Mouse (Mus musculus) megakaryocyte, embryonic 14.5 days (primary cell): ENCODE results near the gene Cacna1e. TPM values are rescaled to one million over a fixed set of nuclear protein-coding genes. Genes with fewer than 3 reads are reported as not detected.

Experiments used
- H3K27me3 ChIP-seq: replicated peaks from 2 replicates; pipeline ENCODE3; 2012; ENCODE audit warnings: inconsistent platforms
- H3K36me3 ChIP-seq: replicated peaks from 2 replicates; pipeline ENCODE3; 2012; ENCODE audit warnings: low read length, inconsistent platforms, mixed read lengths
- H3K4me1 ChIP-seq: 2 replicates; pipeline ENCODE4 v1.6.1; 2012; ENCODE audit warnings: inconsistent platforms
- H3K4me3 ChIP-seq: replicated peaks from 2 replicates; pipeline ENCODE3; 2012; ENCODE audit warnings: moderate library complexity, mild to moderate bottlenecking, inconsistent platforms
- H3K9me3 ChIP-seq: 2 replicates; pipeline ENCODE4 v1.6.1; 2012; ENCODE audit warnings: inconsistent platforms
- FLI1 ChIP-seq: IDR thresholded peaks from 2 replicates; pipeline ENCODE4 v1.6.1; 2012; ENCODE audit warnings: low read length, inconsistent platforms, mixed read lengths
- GATA1 ChIP-seq: IDR thresholded peaks from 3 replicates; pipeline ENCODE4 v1.6.1; 2012; ENCODE audit warnings: mixed read lengths, low read length, inconsistent platforms, borderline replicate concordance
- polyA plus RNA-seq: library from polyadenylated mRNA; stranded (reverse); fragments of >175 nt; gene quantifications from 2 replicates; pipeline ENCODE4 v1.2.3, GENCODE M21; 2012; ENCODE audit warnings: low replicate concordance; ENCODE audit not compliant: insufficient read depth

Gene Cacna1e
- polyA plus RNA-seq, 1 experiment: 0.02 TPM

GRCm38 (mm10) chr1:154500187-154500866, 384.0 kb downstream of the Cacna1e start:
- Histone ChIP-seq H3K27me3 (no peaks in the 10 kb centered on the region), H3K4me3 (no peak overlapping the region), H3K4me1 (no peaks in the 10 kb centered on the region), H3K36me3 (no peaks in the 10 kb centered on the region), H3K9me3 (0 out of 2 replicates have a peak, but pooled peaks cover 3% of the 10 kb centered on the region)
- TF ChIP-seq GATA1 (no peak), FLI1 (no peak)

- no peak overlapping the region for H3K4me3 ChIP-seq
- TF ChIP-seq GATA1 (no peak), FLI1 (no peak)
- no peaks in the 10 kb centered on the region for H3K27me3 ChIP-seq
- H3K36me3 ChIP-seq: no peaks in the 10 kb centered on the region
- peaks cover 3% of the 10 kb centered on the region; the same call in 1 of the 2 replicates for H3K9me3 ChIP-seq
- no peaks in the 10 kb centered on the region for H3K4me1 ChIP-seq
Observed at GRCm38 (mm10) chr1:154498821-154499220, 385.5 kb downstream of the Cacna1e start.

- Histone ChIP-seq H3K36me3 (no peaks in the 10 kb centered on the region), H3K9me3 (peaks cover 8% of the 10 kb centered on the region; the same call in 1 of the 2 replicates), H3K4me1 (no peaks in the 10 kb centered on the region), H3K4me3 (no peak overlapping the region), H3K27me3 (no peaks in the 10 kb centered on the region)
- TF ChIP-seq FLI1 (no peak), GATA1 (no peak)
Observed at GRCm38 (mm10) chr1:154491071-154491470, 393.2 kb downstream of the Cacna1e start.

- no peaks in the 10 kb centered on the region for H3K27me3 ChIP-seq
- H3K4me1 ChIP-seq: no peaks in the 10 kb centered on the region
- no peak overlapping the region for H3K4me3 ChIP-seq
- peaks cover 19% of the 10 kb centered on the region for H3K9me3 ChIP-seq
- TF ChIP-seq GATA1: no peak
- no peak for TF ChIP-seq FLI1
- H3K36me3 ChIP-seq: no peaks in the 10 kb centered on the region
Observed at GRCm38 (mm10) chr1:154476671-154477070, 407.6 kb downstream of the Cacna1e start.

GRCm38 (mm10) chr1:154475706-154476105, 408.6 kb downstream of the Cacna1e start:
- TF ChIP-seq FLI1 (no peak), GATA1 (no peak)
- H3K36me3 ChIP-seq: no peaks in the 10 kb centered on the region
- H3K9me3 ChIP-seq: peaks cover 25% of the 10 kb centered on the region
- no peaks in the 10 kb centered on the region for H3K4me1 ChIP-seq
- peak overlapping the region; percentile 8 for H3K4me3 ChIP-seq
- H3K27me3 ChIP-seq: no peaks in the 10 kb centered on the region

GRCm38 (mm10) chr1:154474156-154474555, 410.1 kb downstream of the Cacna1e start:
- Histone ChIP-seq H3K27me3 (no peaks in the 10 kb centered on the region), H3K36me3 (no peaks in the 10 kb centered on the region), H3K4me3 (no peak overlapping the region), H3K4me1 (no peaks in the 10 kb centered on the region), H3K9me3 (peaks cover 25% of the 10 kb centered on the region)
- TF ChIP-seq FLI1 (no peak), GATA1 (no peak)

GRCm38 (mm10) chr1:154467265-154467664, 417.0 kb downstream of the Cacna1e start:
- no peak for TF ChIP-seq GATA1
- no peak for TF ChIP-seq FLI1
- H3K36me3 ChIP-seq: no peaks in the 10 kb centered on the region

GRCm38 (mm10) chr1:154461521-154461920, 422.8 kb downstream of the Cacna1e start:
- no peaks in the 10 kb centered on the region for H3K4me1 ChIP-seq
- no peaks in the 10 kb centered on the region for H3K9me3 ChIP-seq
- TF ChIP-seq GATA1 (no peak), FLI1 (no peak)
- H3K36me3 ChIP-seq: no peaks in the 10 kb centered on the region
- no peaks in the 10 kb centered on the region for H3K27me3 ChIP-seq
- H3K4me3 ChIP-seq: no peak overlapping the region

More at GRCm38 (mm10) chr1:154467265-154467664, 417.0 kb downstream of the Cacna1e start:
- Histone ChIP-seq H3K9me3 (peaks cover 11% of the 10 kb centered on the region), H3K27me3 (no peaks in the 10 kb centered on the region), H3K4me1 (no peaks in the 10 kb centered on the region), H3K4me3 (no peak overlapping the region)

GRCm38 (mm10) chr1:154460067-154460466, 424.2 kb downstream of the Cacna1e start:
- no peaks in the 10 kb centered on the region for H3K27me3 ChIP-seq
- H3K9me3 ChIP-seq: no peaks in the 10 kb centered on the region
- TF ChIP-seq FLI1: no peak
- no peak for TF ChIP-seq GATA1
- no peaks in the 10 kb centered on the region for H3K4me1 ChIP-seq
- no peaks in the 10 kb centered on the region for H3K36me3 ChIP-seq
- H3K4me3 ChIP-seq: no peak overlapping the region

- TF ChIP-seq FLI1 (no peak), GATA1 (no peak)
- no peaks in the 10 kb centered on the region for H3K4me1 ChIP-seq
- H3K9me3 ChIP-seq: peaks cover 2% of the 10 kb centered on the region; the same call in 1 of the 2 replicates
- H3K4me3 ChIP-seq: no peak overlapping the region
- no peaks in the 10 kb centered on the region for H3K27me3 ChIP-seq
- no peaks in the 10 kb centered on the region for H3K36me3 ChIP-seq
Observed at GRCm38 (mm10) chr1:154458601-154459000, 425.7 kb downstream of the Cacna1e start.

GRCm38 (mm10) chr1:154450799-154451198, 433.5 kb downstream of the Cacna1e start:
- no peak for TF ChIP-seq FLI1
- TF ChIP-seq GATA1: no peak
- peaks cover 8% of the 10 kb centered on the region; the same call in 1 of the 2 replicates for H3K9me3 ChIP-seq
- H3K36me3 ChIP-seq: no peaks in the 10 kb centered on the region
- H3K4me1 ChIP-seq: no peaks in the 10 kb centered on the region
- no peaks in the 10 kb centered on the region for H3K27me3 ChIP-seq
- H3K4me3 ChIP-seq: no peak overlapping the region
